Mouse (Mus musculus) hindbrain, embryonic 12.5 days (tissue): ENCODE data around the gene Zfp422. TPM values are rescaled to one million over a fixed set of nuclear protein-coding genes. Genes with fewer than 3 reads are reported as not detected.

Experiments used
- ATAC-seq: fragments of 200-750 bp; cut with Nextera tagmentation; 2 replicates; pipeline ENCODE4 v1.8.0; 2017; ENCODE audit warnings: moderate TSS enrichment; ENCODE audit not compliant: low FRiP score
- H3K27ac ChIP-seq: fragments of 300-500 bp; sonication (generic); 2 replicates; pipeline ENCODE4 v1.5.1; 2016; ENCODE audit warnings: mild to moderate bottlenecking
- H3K27me3 ChIP-seq: fragments of 300-500 bp; sonication (generic); 2 replicates; pipeline ENCODE4 v1.6.1; 2016; ENCODE audit warnings: mild to moderate bottlenecking
- H3K36me3 ChIP-seq: fragments of 300-500 bp; sonication (generic); 2 replicates; pipeline ENCODE4 v1.6.1; 2016; ENCODE audit warnings: mild to moderate bottlenecking
- H3K4me1 ChIP-seq: fragments of 300-500 bp; sonication (generic); 2 replicates; pipeline ENCODE4 v1.6.1; 2016
- H3K4me2 ChIP-seq: fragments of 300-500 bp; sonication (generic); replicated peaks from 2 replicates; pipeline ENCODE4 v1.6.1; 2016; ENCODE audit warnings: mild to moderate bottlenecking
- H3K4me3 ChIP-seq: fragments of 300-500 bp; sonication (generic); 2 replicates; pipeline ENCODE4 v1.5.1; 2016; ENCODE audit warnings: mild to moderate bottlenecking
- H3K9ac ChIP-seq: fragments of 300-500 bp; sonication (generic); 2 replicates; pipeline ENCODE4 v1.6.1; 2016; ENCODE audit warnings: mild to moderate bottlenecking, moderate library complexity
- H3K9me3 ChIP-seq: fragments of 300-500 bp; sonication (generic); replicated peaks from 2 replicates; pipeline ENCODE4 v1.6.1; 2016; ENCODE audit warnings: mild to moderate bottlenecking
- WGBS: fragments of 180-500 bp; shearing (Covaris S2); methylation state at CpG from one replicate; pipeline ENCODE4 v1.1.7; 2016; 5-methylcytosine and 5-hydroxymethylcytosine counted together
- polyA plus RNA-seq: library from polyadenylated mRNA; unstranded; fragments of >200 nt; fragmentation: Nextera tagmentation; extraction: Ambion mirVana; gene quantifications from 2 replicates; pipeline ENCODE4 v1.2.1, GENCODE M21; 2016

Zfp422 gene
- polyA plus RNA-seq, result 237 and 251 TPM in 2 replicates

DNA sequence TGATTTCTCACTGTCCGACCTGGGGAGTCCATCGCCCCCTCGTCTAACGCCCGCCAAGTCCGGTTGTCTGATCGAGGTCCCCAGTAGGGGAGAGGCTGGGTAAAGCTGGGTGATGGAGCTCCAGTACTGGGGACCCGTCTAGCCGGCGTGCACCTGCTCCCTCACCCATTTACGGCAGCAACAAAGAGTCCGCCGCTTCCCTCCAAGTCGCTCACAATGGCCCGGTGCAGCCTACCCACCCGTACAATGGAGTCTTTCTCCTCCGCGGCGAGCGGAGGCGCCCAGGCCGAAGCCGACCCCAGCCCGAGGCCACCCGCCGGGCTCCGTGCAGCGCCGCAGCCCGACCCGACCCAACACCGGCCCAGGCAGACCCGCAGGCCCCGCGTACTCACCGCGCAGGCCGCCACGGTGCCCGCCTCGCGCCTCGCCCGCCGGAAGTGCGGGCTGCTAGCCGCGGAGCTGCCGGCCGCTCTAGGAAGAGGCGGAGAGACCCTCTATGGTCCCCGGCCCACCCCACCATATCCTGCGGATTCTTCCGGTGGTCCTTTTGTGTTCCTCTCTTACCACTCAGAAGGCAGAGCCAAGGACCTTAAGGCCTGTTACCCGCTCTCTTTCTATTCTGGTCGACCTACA, at the start of gene Zfp422:
TSS of gene Zfp422 (minus strand) at position 461 of the 633 bp plus-strand sequence.
- Histone ChIP-seq H3K4me3 (peak within 1 kb of the TSS; percentile 87), H3K4me2 (peak within 1 kb of the TSS; percentile 71), H3K9me3 (no peaks in the 10 kb centered on the region), H3K27me3 (no peaks in the 10 kb centered on the region), H3K4me1 (peaks cover 15% of the 10 kb centered on the region), H3K27ac (peak within 1 kb of the TSS; percentile 97), H3K36me3 (peaks cover 18% of the 10 kb centered on the region), H3K9ac (peak within 1 kb of the TSS; percentile 97)
- WGBS, result under 1% methylated on average over 56 of the region's 56 CpGs
- peak; percentile 97 for ATAC-seq

DNA sequence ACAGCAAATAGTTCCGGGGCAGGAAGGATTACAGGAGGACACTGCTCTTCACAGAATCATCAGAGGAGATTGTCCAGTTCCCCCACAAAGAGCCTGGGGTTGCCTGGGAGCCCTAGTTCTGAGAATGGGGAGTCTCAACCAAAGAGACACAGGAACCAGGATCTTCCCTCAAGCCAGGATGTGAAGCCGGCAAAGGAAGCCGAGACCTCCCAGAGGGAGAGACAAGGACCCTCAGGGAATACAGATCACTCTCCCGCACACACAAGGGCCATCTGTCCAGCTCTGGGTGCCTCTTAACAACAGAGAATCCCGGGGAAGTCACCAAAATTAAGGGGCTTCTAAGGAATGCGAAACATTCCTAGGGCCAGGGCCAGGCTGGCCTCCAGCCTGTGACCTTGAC, 48.5 kb upstream of the Zfp422 start:
- WGBS, result 62% methylated on average over 6 of the region's 6 CpGs
- no peak overlapping the region for H3K27ac ChIP-seq
- H3K9me3 ChIP-seq, result no peaks in the 10 kb centered on the region
- H3K9ac ChIP-seq, result no peak overlapping the region
- no peak overlapping the region for H3K4me3 ChIP-seq
- H3K27me3 ChIP-seq, result no peaks in the 10 kb centered on the region
- H3K4me1 ChIP-seq, result peaks cover 9% of the 10 kb centered on the region
- H3K36me3 ChIP-seq, result no peaks in the 10 kb centered on the region
- no peak overlapping the region for H3K4me2 ChIP-seq
- no peak for ATAC-seq

- WGBS, result 76% methylated on average over 10 of the region's 10 CpGs
- no peak overlapping the region for H3K4me2 ChIP-seq
- H3K27ac ChIP-seq, result no peak overlapping the region
- H3K36me3 ChIP-seq, result no peaks in the 10 kb centered on the region
- no peak for ATAC-seq
- no peak overlapping the region for H3K9ac ChIP-seq
- H3K9me3 ChIP-seq, result no peaks in the 10 kb centered on the region
- no peaks in the 10 kb centered on the region for H3K27me3 ChIP-seq
- H3K4me1 ChIP-seq, result peaks cover 18% of the 10 kb centered on the region
- H3K4me3 ChIP-seq, result no peak overlapping the region
Measured at GRCm38 (mm10) chr6:116676355-116676913, 47.6 kb upstream of the Zfp422 start.

DNA sequence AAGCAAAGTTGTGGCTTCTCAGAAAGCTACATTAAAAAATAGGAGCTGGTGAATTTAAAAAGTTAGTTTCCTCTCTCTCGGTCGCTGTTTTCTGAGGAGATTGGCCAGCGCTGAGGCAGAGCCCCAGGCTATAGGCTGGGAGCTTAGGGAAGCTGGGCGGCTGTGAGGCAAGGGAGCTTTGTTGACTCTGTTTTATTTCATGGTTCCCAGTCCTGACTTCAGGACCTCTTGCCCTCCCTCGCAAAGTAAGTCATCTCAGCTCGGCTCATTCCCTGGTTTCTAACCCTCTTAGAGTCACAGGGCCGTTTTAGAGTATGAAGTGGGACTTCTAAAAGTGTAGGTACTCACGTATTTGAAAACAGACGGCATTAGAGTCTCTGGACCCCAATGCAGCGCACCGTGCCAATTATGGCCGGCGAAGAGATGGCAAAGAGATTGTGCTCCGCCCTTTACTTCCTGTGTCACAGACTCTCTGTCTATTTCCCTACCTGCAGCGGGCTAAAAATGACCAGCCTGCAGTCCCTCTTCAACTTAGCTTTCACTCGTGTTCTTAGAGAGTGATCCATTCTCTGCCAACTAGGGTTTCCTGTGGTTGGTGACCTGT, 45.6 kb upstream of the Zfp422 start:
- WGBS, result 26% methylated on average over 16 of the region's 16 CpGs
- Histone ChIP-seq H3K4me2 (peak overlapping the region; percentile 93), H3K4me1 (peaks cover 39% of the 10 kb centered on the region), H3K27me3 (no peaks in the 10 kb centered on the region; the same call in 1 of the 2 replicates), H3K36me3 (no peaks in the 10 kb centered on the region), H3K4me3 (peak overlapping the region; percentile 49), H3K9ac (no peak overlapping the region), H3K27ac (peak overlapping the region; percentile 60), H3K9me3 (no peaks in the 10 kb centered on the region)
- no peak for ATAC-seq

DNA sequence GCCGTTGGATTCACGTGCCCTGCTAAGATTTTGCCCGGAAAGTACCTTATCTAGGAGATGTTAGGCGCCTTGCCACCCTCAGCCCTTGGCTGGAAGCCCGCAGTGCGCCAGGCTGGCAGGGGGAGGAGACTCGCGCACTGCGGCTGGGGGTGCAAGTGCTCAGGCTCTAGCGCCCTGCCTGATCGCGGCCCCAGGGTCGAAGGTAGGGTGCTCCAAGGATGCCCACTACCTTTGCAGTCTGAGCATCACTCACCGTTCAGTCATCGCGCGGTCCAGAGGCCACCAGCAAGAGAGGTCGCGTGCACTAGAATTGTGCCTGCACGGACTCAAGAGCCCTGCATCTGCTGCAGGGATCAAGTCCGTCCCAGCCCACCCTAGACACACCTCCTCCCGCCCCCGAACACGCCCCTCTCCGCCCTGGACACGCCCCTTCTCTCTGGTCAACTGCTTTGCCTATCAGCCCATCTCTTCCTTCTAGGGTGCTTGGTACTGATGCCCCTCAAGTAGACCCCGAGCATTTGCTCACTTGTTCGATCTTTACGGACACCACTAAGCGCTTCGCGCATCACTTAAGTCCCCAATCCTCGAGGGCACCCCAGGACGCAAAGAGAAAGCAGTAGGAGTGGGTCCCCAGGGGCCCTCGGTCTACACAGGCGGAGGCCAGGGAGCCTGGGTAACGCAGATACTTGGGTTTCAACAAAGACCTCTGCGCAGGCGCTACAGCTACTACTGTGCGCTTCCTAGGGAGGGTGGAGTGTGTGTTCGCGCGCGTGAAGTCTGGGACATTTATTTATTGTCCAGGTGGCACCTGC, 44.9 kb upstream of the Zfp422 start, which contains the start of gene Rassf4:
TSS of gene Rassf4 (minus strand) at position 482 of the 812 bp plus-strand sequence.
- ATAC-seq, result peak; percentile 89
- H3K9ac ChIP-seq, result peak within 1 kb of the TSS; percentile 64

GRCm38 (mm10) chr6:116672349-116672748, 43.5 kb upstream of the Zfp422 start:
- WGBS, result 50% methylated on average over 5 of the region's 5 CpGs
- ATAC-seq, result no peak

More for the DNA sequence above, 44.9 kb upstream of the Zfp422 start, which contains the start of gene Rassf4:
- Histone ChIP-seq H3K4me1 (peaks cover 46% of the 10 kb centered on the region), H3K27ac (peak within 1 kb of the TSS; percentile 89), H3K4me3 (peak within 1 kb of the TSS; percentile 49), H3K4me2 (peak within 1 kb of the TSS; percentile 93), H3K27me3 (no peaks in the 10 kb centered on the region; the same call in 1 of the 2 replicates), H3K9me3 (no peaks in the 10 kb centered on the region), H3K36me3 (no peaks in the 10 kb centered on the region)
- WGBS, result under 1% methylated on average over 44 of the region's 44 CpGs

GRCm38 (mm10) chr6:116671768-116672167, 43.0 kb upstream of the Zfp422 start:
- H3K9me3 ChIP-seq, result no peaks in the 10 kb centered on the region
- ATAC-seq, result no peak
- H3K4me2 ChIP-seq, result peak overlapping the region; percentile 93
- H3K27me3 ChIP-seq, result no peaks in the 10 kb centered on the region; the same call in 1 of the 2 replicates
- H3K4me3 ChIP-seq, result peak overlapping the region; percentile 49
- 0 out of 2 replicates have a peak overlapping the region, but pooled peaks have one; percentile 29 for H3K9ac ChIP-seq
- peak overlapping the region; percentile 89 for H3K27ac ChIP-seq
- H3K4me1 ChIP-seq, result peaks cover 56% of the 10 kb centered on the region
- H3K36me3 ChIP-seq, result no peaks in the 10 kb centered on the region
- WGBS, result 64% methylated on average over 4 of the region's 4 CpGs

More at GRCm38 (mm10) chr6:116672349-116672748, 43.5 kb upstream of the Zfp422 start:
- peak overlapping the region; percentile 29; the same call in 1 of the 2 replicates for H3K9ac ChIP-seq
- no peaks in the 10 kb centered on the region for H3K36me3 ChIP-seq
- peaks cover 51% of the 10 kb centered on the region for H3K4me1 ChIP-seq
- H3K27ac ChIP-seq, result peak overlapping the region; percentile 89
- peak overlapping the region; percentile 93 for H3K4me2 ChIP-seq
- no peaks in the 10 kb centered on the region for H3K9me3 ChIP-seq
- H3K27me3 ChIP-seq, result no peaks in the 10 kb centered on the region; the same call in 1 of the 2 replicates
- peak overlapping the region; percentile 49 for H3K4me3 ChIP-seq

DNA sequence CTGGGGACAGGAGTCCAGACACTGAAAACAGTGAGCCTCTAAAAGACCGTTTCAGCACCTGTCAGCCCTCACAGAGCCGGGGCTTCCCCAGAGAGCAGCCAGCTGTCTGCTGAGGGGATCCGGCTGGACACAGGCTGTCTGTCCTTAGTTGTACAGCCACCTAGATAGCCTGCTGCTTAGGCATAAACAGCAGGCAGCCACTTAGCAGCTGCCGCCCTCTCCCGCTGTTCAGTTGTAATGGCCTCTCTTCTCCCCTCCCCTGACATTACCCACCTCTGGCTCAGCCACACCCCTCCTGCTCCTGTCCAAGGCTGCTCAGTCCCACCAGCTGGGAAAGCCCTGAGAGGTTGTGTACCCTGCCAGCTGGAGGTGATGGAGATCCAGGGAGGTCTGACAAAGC, 42.2 kb upstream of the Zfp422 start:
- Histone ChIP-seq H3K9ac (peak overlapping the region; percentile 2; the same call in 1 of the 2 replicates), H3K4me2 (peak overlapping the region; percentile 93), H3K27ac (peak overlapping the region; percentile 89), H3K27me3 (no peaks in the 10 kb centered on the region; the same call in 1 of the 2 replicates), H3K36me3 (no peaks in the 10 kb centered on the region), H3K4me1 (peaks cover 63% of the 10 kb centered on the region), H3K9me3 (no peaks in the 10 kb centered on the region), H3K4me3 (peak overlapping the region; percentile 3; the same call in 1 of the 2 replicates)
- peak; percentile 20 for ATAC-seq
- WGBS, result 8% methylated on average over 5 of the region's 5 CpGs

- Histone ChIP-seq H3K4me2 (peak overlapping the region; percentile 93), H3K27ac (peak overlapping the region; percentile 89), H3K9ac (peak overlapping the region; percentile 29; the same call in 1 of the 2 replicates), H3K9me3 (no peaks in the 10 kb centered on the region), H3K4me3 (peak overlapping the region; percentile 3; the same call in 1 of the 2 replicates), H3K36me3 (no peaks in the 10 kb centered on the region), H3K4me1 (peaks cover 66% of the 10 kb centered on the region), H3K27me3 (no peaks in the 10 kb centered on the region; the same call in 1 of the 2 replicates)
- peak; percentile 9 for ATAC-seq
- WGBS, result 16% methylated on average over 6 of the region's 6 CpGs
Measured at GRCm38 (mm10) chr6:116670144-116670543, 41.3 kb upstream of the Zfp422 start.

GRCm38 (mm10) chr6:116668682-116669470, 40.1 kb upstream of the Zfp422 start:
- Histone ChIP-seq H3K9me3 (no peaks in the 10 kb centered on the region), H3K9ac (no peak overlapping the region), H3K36me3 (no peaks in the 10 kb centered on the region), H3K27ac (peak overlapping the region; percentile 30; the same call in 1 of the 2 replicates), H3K4me3 (no peak overlapping the region), H3K4me1 (peaks cover 74% of the 10 kb centered on the region), H3K4me2 (no peak overlapping the region), H3K27me3 (no peaks in the 10 kb centered on the region; the same call in 1 of the 2 replicates)
- WGBS, result 41% methylated on average over 11 of the region's 11 CpGs
- no peak for ATAC-seq

GRCm38 (mm10) chr6:116667382-116667781, 38.6 kb upstream of the Zfp422 start:
- H3K4me3 ChIP-seq, result no peak overlapping the region
- no peak for ATAC-seq

More at GRCm38 (mm10) chr6:116667382-116667781, 38.6 kb upstream of the Zfp422 start:
- Histone ChIP-seq H3K36me3 (no peaks in the 10 kb centered on the region), H3K27me3 (no peaks in the 10 kb centered on the region; the same call in 1 of the 2 replicates), H3K9me3 (no peaks in the 10 kb centered on the region), H3K9ac (no peak overlapping the region), H3K4me2 (no peak overlapping the region), H3K27ac (peak overlapping the region; percentile 76), H3K4me1 (peaks cover 66% of the 10 kb centered on the region)
- 66% methylated on average over 3 of the region's 3 CpGs for WGBS
